Mouse (Mus musculus) gastrocnemius, adult 2 months (tissue): ENCODE results near the gene Mrpl11. TPM values are rescaled to one million over a fixed set of nuclear protein-coding genes. Genes with fewer than 3 reads are reported as not detected.
"Not testable (repeated sequence)": the region's sequence is repeated elsewhere in the genome, so short reads cannot be mapped to it uniquely, and the experiment has no call there.

Source experiments
- DNase-seq: peaks from one replicate; pipeline ENCODE4 v3.0.0; 2022
- H3K27ac ChIP-seq: fragments of 200-600 bp; 2 replicates; pipeline ENCODE4 v1.8.1; 2022; ENCODE audit warnings: mild to moderate bottlenecking
- H3K4me3 ChIP-seq: fragments of 200-600 bp; 2 replicates; pipeline ENCODE4 v1.8.1; 2022; ENCODE audit warnings: mild to moderate bottlenecking, moderate library complexity
- CTCF ChIP-seq: fragments of 200-600 bp; IDR thresholded peaks from 2 replicates; pipeline ENCODE4 v1.8.1; 2022; ENCODE audit warnings: antibody characterized with exemption, mild to moderate bottlenecking, moderate library complexity
- intact Hi-C: fragments of 180-260 bp; cut with DNase I; formaldehyde crosslinking; loops from one replicate; pipeline ENCODE4 v1.15.1; 2025
- total RNA-seq, 2 experiments: library from RNA; stranded (reverse); gene quantifications; 2 replicates each; pipeline ENCODE4 v1.2.3; 2021

Mrpl11 gene
- total RNA-seq, 2 experiments from 2014 or later, result 59.3 to 64.5 TPM

DNA sequence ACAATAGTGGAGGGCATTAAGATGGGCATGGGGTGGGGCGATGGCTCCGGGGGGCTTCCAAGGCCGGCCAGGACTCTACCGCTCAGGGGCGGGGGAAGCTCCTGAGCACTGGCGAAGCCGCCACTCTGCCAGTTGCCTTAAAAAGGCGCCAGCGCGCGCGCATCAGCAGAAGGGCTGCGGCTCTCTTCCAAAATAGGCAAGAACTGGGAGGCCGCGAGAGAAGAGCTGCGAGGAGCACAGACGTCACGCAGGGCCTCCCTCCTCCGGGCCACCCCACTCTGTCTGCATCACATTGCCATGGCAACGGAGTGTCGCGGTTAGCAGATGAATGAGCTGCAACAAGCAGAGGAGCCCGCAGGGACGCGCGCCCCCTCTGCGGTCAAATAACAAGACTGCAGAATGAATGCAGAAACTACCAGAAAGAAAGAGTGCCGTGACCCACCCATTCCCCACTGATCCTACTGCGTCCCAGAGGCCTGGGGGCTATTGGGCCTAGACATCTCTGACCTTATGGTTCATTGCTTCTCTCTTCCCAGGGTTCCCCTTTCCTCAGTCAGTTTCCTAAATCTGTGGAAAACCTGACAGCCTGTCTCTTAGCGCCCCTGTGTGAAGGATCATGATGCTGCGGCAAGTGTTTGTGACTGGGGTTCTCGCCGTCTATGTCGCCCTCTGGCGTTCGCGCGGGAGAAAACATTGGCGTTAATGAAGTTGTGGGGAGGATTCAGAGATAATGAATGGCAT, 39.9 kb downstream of the Mrpl11 start:
- intact Hi-C loops, result loop anchor here (1.0 to 2.0 kb wide), 2 partner anchors 21 to 247 kb away; no protein-coding TSS in a partner anchor
- H3K4me3 ChIP-seq, result peak overlapping the region; percentile 48
- no peak overlapping the region for H3K27ac ChIP-seq

DNA sequence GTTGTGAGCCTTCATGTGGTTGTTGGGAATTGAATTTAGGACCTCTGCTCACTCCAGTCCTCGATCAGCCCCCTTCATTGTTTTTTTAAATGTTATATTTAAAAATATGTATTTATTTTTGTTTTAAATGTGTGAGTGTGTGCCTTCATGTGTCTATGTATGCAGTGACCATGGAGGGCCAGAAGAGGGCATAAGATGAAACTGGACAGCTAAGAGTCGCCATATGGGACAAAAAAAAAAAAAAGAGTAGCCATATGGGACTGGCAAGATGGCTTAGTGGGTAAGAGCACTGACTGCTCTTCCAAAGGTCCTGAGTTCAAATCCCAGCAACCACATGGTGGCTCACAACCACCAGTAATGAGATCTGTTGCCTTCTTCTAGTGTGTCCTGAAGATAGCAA, 41.7 kb downstream of the Mrpl11 start:
- peak; percentile 5; the same call in 1 of the 2 replicates for TF ChIP-seq CTCF
- H3K27ac ChIP-seq, DNase-seq, H3K4me3 ChIP-seq: not testable (repeated sequence)
- intact Hi-C loops, result loop anchor here (2.0 kb wide), 1 partner anchor 249 kb away; no protein-coding TSS in a partner anchor

More for the DNA sequence above, 39.9 kb downstream of the Mrpl11 start:
- peak; percentile 79 for DNase-seq
- peak; percentile 87 for TF ChIP-seq CTCF

GRCm38 (mm10) chr19:5004925-5005324, 43.0 kb downstream of the Mrpl11 start:
- DNase-seq, result peak; percentile 2
- intact Hi-C loops, result no loop called here
- Histone ChIP-seq H3K27ac (no peak overlapping the region), H3K4me3 (no peak overlapping the region)
- no peak for TF ChIP-seq CTCF

- Histone ChIP-seq H3K27ac (no peak overlapping the region), H3K4me3 (no peak overlapping the region)
- intact Hi-C loops, result loop anchor here (5.0 kb wide), 2 partner anchors 41 to 604 kb away; no protein-coding TSS in a partner anchor
- peak; percentile 3 for DNase-seq
- TF ChIP-seq CTCF, result no peak
Observed at GRCm38 (mm10) chr19:5013138-5013537, 51.2 kb downstream of the Mrpl11 start.

DNA sequence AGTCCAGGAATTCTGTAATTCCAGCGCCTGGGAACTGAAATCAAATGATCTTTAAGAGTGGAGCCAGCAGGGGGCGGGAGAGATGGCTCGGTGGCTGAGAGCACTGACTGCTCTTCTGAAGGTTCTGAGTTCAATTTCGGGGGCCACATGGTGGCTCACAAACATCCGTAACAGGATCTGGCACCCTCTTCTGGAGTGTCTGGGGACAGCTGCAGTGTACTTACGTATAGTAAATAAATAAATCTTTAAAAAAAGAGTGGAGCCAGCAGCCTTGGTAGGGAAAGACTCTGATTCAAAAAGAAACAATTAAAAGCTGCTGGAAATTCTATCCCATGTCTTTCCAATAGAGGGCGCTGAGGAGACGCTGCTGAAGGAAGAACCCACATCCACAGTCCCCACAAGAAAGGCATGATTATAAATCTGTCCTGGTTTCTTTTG, 53.0 kb downstream of the Mrpl11 start:
- peak; percentile 69 for TF ChIP-seq CTCF
- peak; percentile 29 for DNase-seq
- Histone ChIP-seq H3K4me3 (no peak overlapping the region), H3K27ac (no peak overlapping the region)
- intact Hi-C loops, result loop anchor here (5.0 kb wide), 3 partner anchors 43 to 602 kb away; no protein-coding TSS in a partner anchor

GRCm38 (mm10) chr19:5016221-5016742, 54.3 kb downstream of the Mrpl11 start:
- DNase-seq, result peak; percentile 12
- Histone ChIP-seq H3K4me3 (peak overlapping the region; percentile 36; the same call in 1 of the 2 replicates), H3K27ac (no peak overlapping the region; the same call in 1 of the 2 replicates)
- no peak for TF ChIP-seq CTCF
- intact Hi-C loops, result loop anchor here (5.0 kb wide), 1 partner anchor 56 kb away; no protein-coding TSS in a partner anchor

Other genes with a start within 250 kb of the Mrpl11 start
- gene Rbm4b, start 205.7 kb upstream of the Mrpl11 start, total RNA-seq, result 1 to 10 TPM; 2.1 to 2.7 TPM
- gene Rbm4, start 168.2 kb upstream of the Mrpl11 start, total RNA-seq, result 10 to 100 TPM; 32.1 to 35.5 TPM
- 10 to 100 TPM; 11.3 to 14.0 TPM for gene Gm21992, start 150.5 kb upstream of the Mrpl11 start, total RNA-seq
- 10 to 100 TPM; 10.4 to 13.6 TPM for gene Rbm14, start 150.5 kb upstream of the Mrpl11 start, total RNA-seq
- gene Ccs, start 122.8 kb upstream of the Mrpl11 start, total RNA-seq, result 10 to 100 TPM; 17.4 to 24.8 TPM
- not detected for gene Ccdc87, start 122.8 kb upstream of the Mrpl11 start, total RNA-seq
- 10 to 100 TPM; 24.8 to 41.9 TPM for gene Ctsf, start 107.0 kb upstream of the Mrpl11 start, total RNA-seq
- gene Actn3, start 84.2 kb upstream of the Mrpl11 start, total RNA-seq, result over 10,000 TPM in 1 of 2 experiments, 1,000 to 10,000 TPM in 1; 5,071 to 10,315 TPM
- gene Zdhhc24, start 83.5 kb upstream of the Mrpl11 start, total RNA-seq, result 1 to 10 TPM; 2.0 to 2.6 TPM
- 1 to 10 TPM; 1.5 to 2.1 TPM for gene Bbs1, start 55.5 kb upstream of the Mrpl11 start, total RNA-seq
- 10 to 100 TPM; 11.2 to 16.6 TPM for gene Dpp3, start 33.9 kb upstream of the Mrpl11 start, total RNA-seq
- 1 to 10 TPM; 1.5 to 2.1 TPM for gene Peli3, start 19.0 kb upstream of the Mrpl11 start, total RNA-seq
- under 1 TPM in 1 of 2 experiments, not detected in 1; 0.13 TPM for gene Npas4, start 28.2 kb downstream of the Mrpl11 start, total RNA-seq
- gene Slc29a2, start 61.7 kb downstream of the Mrpl11 start, total RNA-seq, result 1 to 10 TPM; 6.0 to 8.6 TPM
- gene B4gat1, start 76.7 kb downstream of the Mrpl11 start, total RNA-seq, result 10 to 100 TPM; 20.0 to 22.4 TPM
- under 1 TPM; 0.46 to 0.59 TPM for gene AC124502.3, start 76.7 kb downstream of the Mrpl11 start, total RNA-seq
- 10 to 100 TPM; 14.7 to 15.1 TPM for gene Brms1, start 79.2 kb downstream of the Mrpl11 start, total RNA-seq
- 1 to 10 TPM in 1 of 2 experiments, under 1 TPM in 1; 0.99 to 1.3 TPM for gene Rin1, start 88.3 kb downstream of the Mrpl11 start, total RNA-seq
- gene Cd248, start 105.9 kb downstream of the Mrpl11 start, total RNA-seq, result 10 to 100 TPM in 1 of 2 experiments, 1 to 10 TPM in 1; 9.5 to 15.1 TPM
- not detected for gene Tmem151a, start 123.4 kb downstream of the Mrpl11 start, total RNA-seq
- 10 to 100 TPM; 41.2 to 53.8 TPM for gene Yif1a, start 126.4 kb downstream of the Mrpl11 start, total RNA-seq
- gene Cnih2, start 136.4 kb downstream of the Mrpl11 start, total RNA-seq, result under 1 TPM in 1 of 2 experiments, not detected in 1; 0.17 TPM
- 100 to 1,000 TPM; 112 to 128 TPM for gene Rab1b, start 144.9 kb downstream of the Mrpl11 start, total RNA-seq
- 10 to 100 TPM; 54.7 to 56.9 TPM for gene Klc2, start 156.4 kb downstream of the Mrpl11 start, total RNA-seq